Mouse (Mus musculus): ENCODE measurements around the gene Ttc23. TPM values are rescaled to one million over a fixed set of nuclear protein-coding genes. Genes with fewer than 3 reads are reported as not detected.

Gene Ttc23
- polyA plus RNA-seq, 1 experiment from 2014 or later: 8.4 TPM

DNA sequence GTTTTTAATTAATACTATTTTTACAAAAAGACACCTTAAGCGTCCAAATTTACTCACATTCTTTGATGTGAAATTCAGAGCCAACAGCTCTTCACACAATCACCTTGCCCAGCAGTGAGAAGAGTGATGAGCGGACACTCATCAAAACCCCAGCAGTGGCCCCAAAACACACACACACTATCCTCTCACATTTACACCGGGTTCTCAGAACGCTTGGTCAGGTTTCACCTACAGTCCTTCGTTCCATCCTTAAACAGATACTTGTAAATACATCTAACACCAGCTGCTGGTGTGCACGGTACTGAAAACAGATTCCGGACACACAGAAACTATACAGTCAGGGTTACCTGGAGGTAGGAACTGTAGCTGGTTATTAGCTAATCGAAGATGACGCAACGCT lies 29.6 kb upstream of the Ttc23 start:
- no peak overlapping the region for H3K4me3 ChIP-seq (replicated peaks; ENCODE audit: low read length)
- H3K9me3 ChIP-seq (ENCODE audit: control insufficient read depth, low read length): no peaks in the 10 kb centered on the region
- ATAC-seq: no peak
- no peak overlapping the region for H3K27ac ChIP-seq (ENCODE audit: low read length)
- no peak overlapping the region for H3K9ac ChIP-seq (replicated peaks; ENCODE audit: low read depth, low read length)
- H3K4me1 ChIP-seq (replicated peaks; ENCODE audit: control insufficient read depth, insufficient read depth, low read length): peaks cover 7% of the 10 kb centered on the region; the same call in 1 of the 2 replicates
- no peaks in the 10 kb centered on the region for H3K36me3 ChIP-seq (ENCODE audit: control insufficient read depth, insufficient read depth)
- no peak overlapping the region for H3K4me2 ChIP-seq (ENCODE audit: low read length)
- H3K27me3 ChIP-seq (replicated peaks; ENCODE audit: control insufficient read depth, insufficient read depth, low read length): no peaks in the 10 kb centered on the region
- WGBS: 95% methylated on average over 10 of the region's 10 CpGs

DNA sequence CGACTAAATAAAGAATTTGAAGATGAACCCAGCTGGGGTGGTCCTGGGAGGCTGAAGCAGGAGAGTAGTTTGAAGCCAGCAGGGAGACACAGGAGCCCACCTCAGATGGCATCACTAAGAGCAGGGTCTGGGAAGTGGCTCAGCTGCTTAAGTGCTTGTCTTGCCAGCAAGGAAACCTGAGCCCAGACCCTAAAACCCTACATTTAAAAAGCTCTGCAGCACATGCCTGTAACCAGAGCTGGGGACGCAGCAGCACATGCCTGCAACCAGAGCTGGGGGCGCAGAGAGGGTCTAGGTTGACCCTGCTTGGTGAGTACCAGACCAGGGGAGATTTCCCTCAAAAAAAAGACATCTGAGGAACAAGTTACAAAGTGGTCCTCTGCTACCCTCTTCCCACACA lies 28.9 kb upstream of the Ttc23 start:
- no peaks in the 10 kb centered on the region for H3K9me3 ChIP-seq (ENCODE audit: control insufficient read depth, low read length)
- 92% methylated on average over 3 of the region's 3 CpGs for WGBS
- peaks cover 7% of the 10 kb centered on the region; the same call in 1 of the 2 replicates for H3K4me1 ChIP-seq (replicated peaks; ENCODE audit: control insufficient read depth, insufficient read depth, low read length)
- no peaks in the 10 kb centered on the region for H3K27me3 ChIP-seq (replicated peaks; ENCODE audit: control insufficient read depth, insufficient read depth, low read length)
- H3K36me3 ChIP-seq (ENCODE audit: control insufficient read depth, insufficient read depth): no peaks in the 10 kb centered on the region
- H3K9ac ChIP-seq (replicated peaks; ENCODE audit: low read depth, low read length): no peak overlapping the region
- H3K4me2 ChIP-seq (ENCODE audit: low read length): no peak overlapping the region
- no peak overlapping the region for H3K27ac ChIP-seq (ENCODE audit: low read length)
- no peak overlapping the region for H3K4me3 ChIP-seq (replicated peaks; ENCODE audit: low read length)
- ATAC-seq: no peak

DNA sequence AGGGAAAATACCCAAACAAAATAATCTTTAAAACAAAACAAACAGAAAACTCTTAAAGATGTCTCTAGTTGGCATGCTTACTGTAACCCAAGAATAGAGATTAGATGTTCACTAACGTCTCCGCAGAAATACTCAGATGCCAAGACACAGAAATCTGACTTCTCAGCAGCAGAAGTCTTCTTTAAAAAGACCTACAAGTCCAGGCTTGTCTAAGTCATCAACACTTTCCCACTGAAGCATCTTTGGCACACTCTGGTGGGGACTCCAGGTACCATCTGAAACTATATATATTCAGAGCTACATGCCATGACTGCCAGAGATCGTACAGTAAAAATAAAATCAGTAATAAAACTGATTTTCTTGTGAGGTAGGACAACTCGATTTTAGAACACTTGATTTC lies 27.4 kb upstream of the Ttc23 start:
- WGBS: 76% methylated on average over 4 of the region's 4 CpGs
- H3K27me3 ChIP-seq (replicated peaks; ENCODE audit: control insufficient read depth, insufficient read depth, low read length): no peaks in the 10 kb centered on the region
- H3K9ac ChIP-seq (replicated peaks; ENCODE audit: low read depth, low read length): no peak overlapping the region
- H3K4me3 ChIP-seq (replicated peaks; ENCODE audit: low read length): no peak overlapping the region
- no peak overlapping the region for H3K27ac ChIP-seq (ENCODE audit: low read length)
- no peak overlapping the region for H3K4me2 ChIP-seq (ENCODE audit: low read length)
- ATAC-seq: no peak
- no peaks in the 10 kb centered on the region for H3K36me3 ChIP-seq (ENCODE audit: control insufficient read depth, insufficient read depth)
- no peaks in the 10 kb centered on the region for H3K4me1 ChIP-seq (replicated peaks; ENCODE audit: control insufficient read depth, insufficient read depth, low read length)
- H3K9me3 ChIP-seq (ENCODE audit: control insufficient read depth, low read length): no peaks in the 10 kb centered on the region

GRCm38 (mm10) chr7:67622151-67622550 lies 25.1 kb upstream of the Ttc23 start:
- no peaks in the 10 kb centered on the region for H3K27me3 ChIP-seq (replicated peaks; ENCODE audit: control insufficient read depth, insufficient read depth, low read length)
- no peaks in the 10 kb centered on the region for H3K36me3 ChIP-seq (ENCODE audit: control insufficient read depth, insufficient read depth)
- H3K4me2 ChIP-seq (ENCODE audit: low read length): no peak overlapping the region
- no peak overlapping the region for H3K4me3 ChIP-seq (replicated peaks; ENCODE audit: low read length)
- 78% methylated on average over 3 of the region's 3 CpGs for WGBS
- ATAC-seq: no peak
- H3K9ac ChIP-seq (replicated peaks; ENCODE audit: low read depth, low read length): no peak overlapping the region
- no peaks in the 10 kb centered on the region for H3K4me1 ChIP-seq (replicated peaks; ENCODE audit: control insufficient read depth, insufficient read depth, low read length)
- no peaks in the 10 kb centered on the region for H3K9me3 ChIP-seq (ENCODE audit: control insufficient read depth, low read length)
- H3K27ac ChIP-seq (ENCODE audit: low read length): no peak overlapping the region

DNA sequence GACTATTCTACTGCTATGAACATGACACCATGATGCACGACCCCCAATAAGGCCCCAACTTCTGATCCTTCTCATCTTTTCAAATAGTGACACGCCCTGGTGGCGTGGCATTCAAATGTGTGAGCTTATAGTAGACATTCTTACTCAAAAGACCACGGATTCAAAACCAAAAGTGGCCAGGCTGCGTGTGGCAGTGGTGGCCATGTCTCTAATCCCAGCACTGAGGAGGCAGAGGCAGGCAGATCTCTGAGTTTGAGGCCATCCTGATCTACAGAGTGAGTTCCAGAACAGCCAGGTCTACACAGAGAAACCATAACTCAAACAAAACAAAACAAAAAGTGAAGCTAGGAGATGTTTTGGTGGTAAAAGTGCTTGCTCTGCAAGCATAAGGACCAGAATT lies 20.5 kb upstream of the Ttc23 start:
- Histone ChIP-seq H3K27ac (ENCODE audit: low read length) (no peak overlapping the region), H3K9me3 (ENCODE audit: control insufficient read depth, low read length) (no peaks in the 10 kb centered on the region), H3K4me1 (replicated peaks; ENCODE audit: control insufficient read depth, insufficient read depth, low read length) (no peaks in the 10 kb centered on the region), H3K4me2 (ENCODE audit: low read length) (no peak overlapping the region), H3K27me3 (replicated peaks; ENCODE audit: control insufficient read depth, insufficient read depth, low read length) (no peaks in the 10 kb centered on the region), H3K36me3 (ENCODE audit: control insufficient read depth, insufficient read depth) (no peaks in the 10 kb centered on the region), H3K4me3 (replicated peaks; ENCODE audit: low read length) (no peak overlapping the region), H3K9ac (replicated peaks; ENCODE audit: low read depth, low read length) (no peak overlapping the region)
- ATAC-seq: no peak
- WGBS: 89% methylated on average over 5 of the region's 5 CpGs

DNA sequence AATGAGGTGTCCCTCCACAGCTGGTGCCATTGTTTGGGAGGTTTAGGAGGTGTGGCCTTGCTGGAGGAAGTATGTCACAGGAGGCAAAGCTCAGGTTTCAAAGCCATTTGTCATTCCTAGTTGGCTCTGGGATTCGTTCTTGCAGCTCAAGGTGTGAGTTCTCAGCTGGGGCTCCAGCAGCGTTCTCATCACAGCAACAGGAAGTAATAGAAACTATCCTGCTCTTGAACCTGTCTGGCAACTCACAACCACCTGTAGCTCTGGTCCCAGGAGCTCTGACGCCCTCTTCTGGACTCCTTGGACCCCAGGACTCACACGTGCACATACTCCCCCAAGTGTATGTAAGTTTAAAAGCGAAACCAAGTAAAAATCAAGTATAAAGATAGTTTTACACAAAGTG lies 17.5 kb upstream of the Ttc23 start:
- H3K4me3 ChIP-seq (replicated peaks; ENCODE audit: low read length): no peak overlapping the region
- H3K36me3 ChIP-seq (ENCODE audit: control insufficient read depth, insufficient read depth): no peaks in the 10 kb centered on the region
- 55% methylated on average over 5 of the region's 5 CpGs for WGBS
- no peak overlapping the region for H3K27ac ChIP-seq (ENCODE audit: low read length)
- 0 out of 2 replicates have a peak, but pooled peaks cover 3% of the 10 kb centered on the region for H3K9me3 ChIP-seq (ENCODE audit: control insufficient read depth, low read length)
- H3K4me1 ChIP-seq (replicated peaks; ENCODE audit: control insufficient read depth, insufficient read depth, low read length): no peaks in the 10 kb centered on the region
- no peaks in the 10 kb centered on the region for H3K27me3 ChIP-seq (replicated peaks; ENCODE audit: control insufficient read depth, insufficient read depth, low read length)
- H3K4me2 ChIP-seq (ENCODE audit: low read length): no peak overlapping the region
- H3K9ac ChIP-seq (replicated peaks; ENCODE audit: low read depth, low read length): no peak overlapping the region
- no peak for ATAC-seq

DNA sequence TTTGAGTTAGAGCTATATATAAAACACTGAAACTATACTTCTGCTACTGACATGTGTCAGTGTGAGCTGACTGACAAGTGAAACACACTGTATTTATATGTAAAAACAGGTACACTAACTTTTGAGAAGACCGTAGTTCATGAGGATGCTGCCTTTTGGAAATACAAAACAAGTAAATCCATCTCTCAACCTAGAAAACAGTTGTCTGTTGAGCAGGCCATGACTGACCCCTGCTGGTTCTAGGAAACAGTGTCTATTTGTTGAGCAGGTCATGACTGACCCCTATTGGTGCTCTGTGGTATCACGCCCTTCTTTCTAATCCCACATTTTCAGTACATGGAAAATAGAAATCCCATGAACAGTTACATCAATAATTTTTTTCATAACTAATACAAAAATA lies 16.4 kb upstream of the Ttc23 start:
- no peak overlapping the region for H3K9ac ChIP-seq (replicated peaks; ENCODE audit: low read depth, low read length)
- H3K9me3 ChIP-seq (ENCODE audit: control insufficient read depth, low read length): 0 out of 2 replicates have a peak, but pooled peaks cover 3% of the 10 kb centered on the region
- H3K27ac ChIP-seq (ENCODE audit: low read length): no peak overlapping the region
- no peak overlapping the region for H3K4me2 ChIP-seq (ENCODE audit: low read length)
- H3K36me3 ChIP-seq (ENCODE audit: control insufficient read depth, insufficient read depth): no peaks in the 10 kb centered on the region
- ATAC-seq: peak; percentile 82
- H3K4me3 ChIP-seq (replicated peaks; ENCODE audit: low read length): no peak overlapping the region
- H3K27me3 ChIP-seq (replicated peaks; ENCODE audit: control insufficient read depth, insufficient read depth, low read length): no peaks in the 10 kb centered on the region
- 6% methylated on average over 2 of the region's 2 CpGs for whole genome bisulfite sequencing
- no peaks in the 10 kb centered on the region for H3K4me1 ChIP-seq (replicated peaks; ENCODE audit: control insufficient read depth, insufficient read depth, low read length)

- Histone ChIP-seq H3K27me3 (replicated peaks; ENCODE audit: control insufficient read depth, insufficient read depth, low read length) (no peaks in the 10 kb centered on the region), H3K9me3 (ENCODE audit: control insufficient read depth, low read length) (0 out of 2 replicates have a peak, but pooled peaks cover 3% of the 10 kb centered on the region), H3K4me3 (replicated peaks; ENCODE audit: low read length) (no peak overlapping the region), H3K27ac (ENCODE audit: low read length) (no peak overlapping the region), H3K4me1 (replicated peaks; ENCODE audit: control insufficient read depth, insufficient read depth, low read length) (no peaks in the 10 kb centered on the region), H3K4me2 (ENCODE audit: low read length) (no peak overlapping the region), H3K9ac (replicated peaks; ENCODE audit: low read depth, low read length) (no peak overlapping the region), H3K36me3 (ENCODE audit: control insufficient read depth, insufficient read depth) (no peaks in the 10 kb centered on the region)
- WGBS: 82% methylated on average over 5 of the region's 5 CpGs
- ATAC-seq: no peak
Measured at GRCm38 (mm10) chr7:67632380-67632779, 14.8 kb upstream of the Ttc23 start.

DNA sequence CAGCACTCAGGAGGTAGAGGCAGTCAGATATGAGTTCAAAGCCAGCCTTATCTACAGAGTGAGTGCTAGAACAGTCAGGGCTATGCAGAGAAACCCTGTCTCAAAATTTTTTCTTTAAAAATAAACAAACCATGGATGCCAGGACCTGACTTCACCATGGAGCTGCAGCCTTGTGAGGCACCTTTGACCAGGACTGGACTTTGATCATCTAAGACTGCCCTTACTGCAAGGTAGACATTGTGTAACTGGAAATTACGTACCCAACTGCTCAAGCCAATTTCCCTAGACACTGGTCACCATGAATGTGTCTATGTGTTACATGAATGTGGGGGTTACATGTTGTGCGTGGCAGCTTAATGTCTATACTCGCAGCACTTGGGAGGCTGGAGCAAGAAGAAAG lies 13.0 kb upstream of the Ttc23 start:
- Histone ChIP-seq H3K4me1 (replicated peaks; ENCODE audit: control insufficient read depth, insufficient read depth, low read length) (no peaks in the 10 kb centered on the region), H3K4me3 (replicated peaks; ENCODE audit: low read length) (no peak overlapping the region), H3K27ac (ENCODE audit: low read length) (no peak overlapping the region), H3K4me2 (ENCODE audit: low read length) (no peak overlapping the region), H3K27me3 (replicated peaks; ENCODE audit: control insufficient read depth, insufficient read depth, low read length) (no peaks in the 10 kb centered on the region), H3K36me3 (ENCODE audit: control insufficient read depth, insufficient read depth) (peaks cover 2% of the 10 kb centered on the region; the same call in 1 of the 2 replicates), H3K9me3 (ENCODE audit: control insufficient read depth, low read length) (0 out of 2 replicates have a peak, but pooled peaks cover 3% of the 10 kb centered on the region), H3K9ac (replicated peaks; ENCODE audit: low read depth, low read length) (no peak overlapping the region)
- no peak for ATAC-seq
- 99% methylated on average over 3 of the region's 3 CpGs for WGBS

- H3K27ac ChIP-seq (ENCODE audit: low read length): no peak overlapping the region
Measured at GRCm38 (mm10) chr7:67636161-67636560, 11.0 kb upstream of the Ttc23 start.

More at GRCm38 (mm10) chr7:67636161-67636560, 11.0 kb upstream of the Ttc23 start:
- Histone ChIP-seq H3K9me3 (ENCODE audit: control insufficient read depth, low read length) (0 out of 2 replicates have a peak, but pooled peaks cover 3% of the 10 kb centered on the region), H3K4me1 (replicated peaks; ENCODE audit: control insufficient read depth, insufficient read depth, low read length) (no peaks in the 10 kb centered on the region), H3K9ac (replicated peaks; ENCODE audit: low read depth, low read length) (no peak overlapping the region), H3K27me3 (replicated peaks; ENCODE audit: control insufficient read depth, insufficient read depth, low read length) (no peaks in the 10 kb centered on the region), H3K4me3 (replicated peaks; ENCODE audit: low read length) (no peak overlapping the region), H3K36me3 (ENCODE audit: control insufficient read depth, insufficient read depth) (peaks cover 9% of the 10 kb centered on the region; the same call in 1 of the 2 replicates), H3K4me2 (ENCODE audit: low read length) (no peak overlapping the region)
- ATAC-seq: no peak
- WGBS: 72% methylated on average over 2 of the region's 2 CpGs

All from forebrain, embryonic 16.5 days (tissue).